Mouse (Mus musculus) testis, postnatal 14 days (tissue): ENCODE data around the gene Ccnc.
A peak's percentile ranks its signal among the peaks of the same experiment; 100 is the strongest.

Source experiments
- DNase-seq: peaks from one replicate; pipeline ENCODE4 v3.0.0; 2021; ENCODE audit warnings: low spot score

The Ccnc gene

GRCm38 (mm10) chr4:21727615-21728165, at the start of gene Ccnc:
Ccnc (plus strand) TSS chr4:21727701.
- DNase-seq = peak; percentile 92

- DNase-seq = no peak
These were observed 49.2 kb upstream of the Ccnc start for GRCm38 (mm10) chr4:21678101-21678974.

DNA sequence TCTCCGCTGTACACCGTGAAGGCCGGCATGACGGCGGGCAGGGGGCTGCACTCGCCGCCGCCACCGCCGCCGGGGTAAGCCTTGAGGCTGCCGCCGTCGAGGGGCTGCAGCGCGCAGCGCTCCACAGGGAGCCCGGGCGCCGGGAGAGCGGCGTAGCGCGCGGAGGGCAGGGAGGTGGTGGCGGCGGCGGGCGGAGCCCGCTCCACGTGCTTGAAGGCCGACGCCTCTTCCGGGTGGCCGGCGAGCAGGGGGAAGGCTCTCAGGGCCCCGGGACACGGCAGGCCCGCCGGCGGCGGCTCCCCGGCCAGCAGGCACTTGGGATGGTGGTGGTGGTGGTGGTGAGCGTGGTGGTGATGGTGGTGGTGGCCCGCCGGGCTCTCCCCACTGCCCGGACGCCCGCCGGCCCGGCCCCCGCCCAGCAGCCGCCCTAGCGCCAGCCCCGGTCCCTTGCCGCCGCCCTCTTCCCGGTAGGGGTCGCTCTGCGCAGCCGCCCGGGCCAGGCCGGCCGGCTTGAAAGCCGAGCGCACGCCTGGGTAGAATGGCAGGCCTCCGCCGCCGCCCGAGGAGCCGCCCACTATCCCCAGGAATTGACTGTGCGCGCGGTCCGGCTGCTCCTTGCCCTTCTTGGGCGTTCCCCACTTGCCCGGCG, 48.4 kb upstream of the Ccnc start:
- peak; percentile 60 for DNase-seq

DNA sequence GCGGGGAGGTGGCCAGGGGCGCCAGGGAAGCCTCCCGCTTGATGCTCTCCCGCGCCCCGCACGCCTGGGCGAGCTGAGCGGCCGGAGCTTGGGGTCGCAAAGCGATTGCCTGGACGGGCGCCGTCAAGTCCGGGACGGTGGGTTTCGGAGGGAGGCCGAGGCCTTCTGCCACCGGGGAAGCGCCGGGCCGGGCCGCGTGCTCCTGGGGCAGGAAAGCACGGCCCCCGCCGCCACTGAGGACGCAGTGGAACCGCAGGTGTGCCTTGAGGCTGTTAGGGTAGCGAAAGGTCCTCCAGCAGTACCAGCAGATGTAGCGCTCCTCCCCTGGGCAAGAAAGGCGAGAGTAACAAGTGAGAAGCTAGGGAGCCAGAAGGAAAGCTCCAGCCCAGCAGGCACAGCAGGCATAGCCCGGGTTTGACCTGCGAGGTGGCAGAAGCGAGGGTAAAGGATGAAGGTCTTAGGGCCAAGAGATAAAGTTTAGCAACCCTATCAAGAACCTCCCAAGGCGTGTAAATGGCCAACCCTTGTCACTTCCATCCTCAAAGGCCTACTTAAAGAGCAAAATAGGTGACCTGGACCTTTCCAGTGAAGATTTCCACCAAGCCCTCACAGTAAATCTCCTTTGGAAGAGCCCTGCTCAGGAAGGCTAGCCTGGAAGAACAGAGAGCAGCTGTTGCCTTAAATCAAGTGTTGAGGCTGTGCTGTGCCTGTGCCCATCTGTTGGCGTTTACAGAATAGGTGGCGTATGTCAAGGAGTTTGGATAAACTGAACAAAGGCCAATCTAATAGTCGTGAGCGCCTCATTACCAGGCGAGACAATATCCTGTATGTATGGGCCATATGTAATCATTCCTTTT, 47.6 kb upstream of the Ccnc start:
- no peak for DNase-seq

DNA sequence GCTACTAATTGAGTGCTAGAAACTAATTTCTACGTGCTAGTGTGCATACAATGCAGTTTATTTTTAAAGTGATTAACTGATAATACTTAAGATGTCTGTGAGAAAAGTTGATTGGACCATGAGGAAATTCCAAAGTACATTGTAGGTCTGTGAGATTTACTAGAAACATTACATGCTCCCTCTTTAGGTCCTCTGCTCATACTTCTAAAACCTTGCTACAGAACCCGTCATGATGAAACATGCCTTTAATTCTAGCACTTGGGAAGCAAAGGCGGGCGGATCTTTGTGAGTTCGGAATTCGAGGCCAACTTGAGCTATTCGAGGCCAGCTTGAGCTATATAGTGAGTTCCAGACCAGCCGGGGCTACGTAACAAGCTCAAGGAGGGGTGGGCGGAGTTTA, 46.5 kb upstream of the Ccnc start:
- DNase-seq = no peak

DNA sequence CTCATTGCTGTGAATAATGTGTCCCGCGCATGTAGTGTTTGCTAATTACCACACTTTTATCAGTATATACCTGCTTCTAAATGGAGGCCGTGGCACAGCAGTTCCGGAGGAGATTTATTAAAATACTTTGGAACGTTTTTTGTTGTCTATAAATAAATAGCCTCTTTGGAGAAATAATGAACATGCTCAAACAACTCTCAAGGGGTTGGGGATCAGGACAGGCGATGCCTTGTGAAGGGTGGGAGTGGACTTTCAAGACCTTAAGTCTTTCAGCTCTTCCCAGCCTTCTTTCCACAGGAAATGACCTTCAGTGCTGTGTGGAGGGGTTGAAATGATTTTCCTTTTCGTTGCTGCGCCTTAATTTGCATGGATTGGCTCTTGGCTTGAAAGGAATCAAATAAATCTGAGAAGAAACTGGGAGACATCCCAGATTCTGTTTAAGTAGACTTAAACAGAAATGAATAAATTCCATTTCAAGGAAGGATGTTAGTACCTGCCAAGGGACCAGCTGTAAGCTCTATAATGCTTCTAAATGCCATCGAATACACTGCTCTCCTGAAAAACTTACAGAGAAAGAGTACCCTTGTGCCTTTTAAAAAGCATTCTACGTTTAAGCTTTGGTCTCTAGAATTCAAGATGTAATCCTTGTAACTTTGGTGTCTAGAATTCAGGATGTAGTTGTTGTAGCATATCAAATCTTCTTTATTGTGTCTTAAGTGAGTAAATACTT, 44.9 kb upstream of the Ccnc start:
- DNase-seq = no peak

DNA sequence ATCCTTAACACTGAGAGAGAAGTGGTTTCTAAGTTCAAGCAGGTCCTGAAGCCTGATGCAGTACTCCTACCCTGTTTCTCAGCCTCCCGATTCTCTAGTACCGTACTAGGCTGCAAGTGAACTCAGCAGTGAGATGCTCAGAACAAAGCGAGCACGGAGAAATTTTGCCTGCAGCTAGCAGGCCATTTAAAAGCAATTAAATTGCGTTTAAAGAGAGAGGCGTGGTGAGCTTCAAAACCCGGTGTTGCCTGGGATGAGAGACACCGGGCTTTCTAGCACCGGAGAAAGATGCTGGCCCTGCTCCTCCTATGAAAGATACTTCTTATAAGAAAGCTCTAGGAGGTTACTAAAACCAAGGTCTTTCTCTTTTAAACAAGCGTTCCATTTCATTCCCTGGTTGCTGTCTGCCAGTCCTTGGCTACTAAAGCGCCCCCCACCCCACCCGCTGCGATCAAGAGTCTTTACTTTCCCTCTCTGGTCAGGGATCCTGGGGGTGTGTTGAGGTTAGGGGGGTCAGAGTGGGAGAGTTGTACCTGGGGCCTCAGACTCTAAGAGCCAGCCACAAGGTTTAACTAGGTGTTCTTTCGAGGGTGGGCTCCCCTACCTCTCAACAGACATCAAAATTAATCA, 43.0 kb upstream of the Ccnc start:
- no peak for DNase-seq

GRCm38 (mm10) chr4:21685595-21686091, 41.9 kb upstream of the Ccnc start, which contains the start of gene Prdm13:
Prdm13 (minus strand) TSS chr4:21685963.
- DNase-seq = no peak

- no peak for DNase-seq
These were observed 41.1 kb upstream of the Ccnc start for GRCm38 (mm10) chr4:21686416-21686815.

DNA sequence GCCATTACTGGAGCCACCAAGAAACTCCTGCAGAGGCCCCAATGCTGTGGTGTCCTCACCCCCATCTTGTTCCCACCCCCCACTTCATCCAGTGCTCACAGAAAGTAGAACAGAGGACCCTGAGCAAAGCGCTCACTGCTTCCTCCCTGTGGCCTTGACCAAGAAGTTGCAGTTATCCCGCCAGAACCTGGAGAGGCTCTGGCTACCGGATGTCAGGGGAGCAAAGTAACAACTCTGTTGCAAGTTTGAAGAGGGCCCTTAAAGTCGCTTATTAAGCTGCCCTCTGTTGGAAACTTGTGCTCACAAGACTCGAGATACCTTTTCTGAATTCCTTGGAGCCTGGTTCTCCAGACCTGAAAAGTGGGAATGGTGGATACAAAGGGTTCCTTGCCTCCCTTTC, 40.6 kb upstream of the Ccnc start:
- peak; percentile 46 for DNase-seq

- DNase-seq = peak; percentile 22
These were observed 39.5 kb upstream of the Ccnc start for GRCm38 (mm10) chr4:21687783-21688702.

DNA sequence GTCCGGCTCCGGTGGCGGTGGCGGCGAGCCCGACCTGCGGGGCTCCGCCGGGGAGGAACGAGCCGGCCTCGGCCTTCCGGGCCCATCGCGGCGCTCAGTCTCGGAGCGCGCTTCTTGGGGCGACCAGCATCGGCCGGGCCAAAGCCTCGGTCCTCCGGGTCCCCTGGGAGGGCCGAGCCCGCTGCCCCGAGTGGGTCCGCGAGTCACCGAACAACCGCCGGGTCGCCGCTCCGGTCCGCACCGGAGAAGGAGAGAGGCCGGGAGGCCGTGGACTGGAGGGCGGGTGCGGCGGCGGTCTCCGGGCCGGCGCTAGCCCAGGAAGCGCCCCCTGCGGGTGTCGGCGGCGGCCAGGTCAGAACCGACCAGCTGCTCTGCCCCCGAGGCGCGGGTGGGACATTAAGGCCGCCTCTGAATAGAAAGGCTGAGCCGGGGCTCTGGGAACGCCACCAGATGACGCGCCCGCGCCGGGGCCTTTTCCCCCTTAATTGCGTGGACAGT, 38.7 kb upstream of the Ccnc start:
- DNase-seq = peak; percentile 28

- no peak for DNase-seq
These were observed 38.0 kb upstream of the Ccnc start for GRCm38 (mm10) chr4:21689492-21689941.

- no peak for DNase-seq
These were observed 37.3 kb upstream of the Ccnc start for GRCm38 (mm10) chr4:21690221-21690620.

GRCm38 (mm10) chr4:21695638-21696254, 31.8 kb upstream of the Ccnc start:
- DNase-seq = no peak

DNA sequence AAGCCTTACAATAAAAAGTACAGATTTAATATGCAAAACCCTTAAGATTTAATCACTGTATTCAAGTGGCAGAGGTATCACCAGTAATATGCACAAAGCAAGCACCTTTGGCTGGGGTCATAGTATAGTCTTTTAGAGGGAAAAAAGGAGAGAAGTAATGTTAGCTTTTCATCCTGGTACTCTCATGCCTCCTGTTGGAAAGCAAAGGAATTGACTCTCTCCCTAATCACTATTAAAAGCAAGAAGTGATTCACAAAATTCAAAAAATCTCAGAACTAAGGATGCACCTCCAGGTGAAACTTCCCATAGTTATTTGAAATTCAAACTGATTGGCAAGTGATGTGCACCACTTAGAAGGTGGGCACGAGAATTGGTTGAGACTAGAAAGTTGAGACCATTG, 22.5 kb upstream of the Ccnc start:
- DNase-seq = no peak

DNA sequence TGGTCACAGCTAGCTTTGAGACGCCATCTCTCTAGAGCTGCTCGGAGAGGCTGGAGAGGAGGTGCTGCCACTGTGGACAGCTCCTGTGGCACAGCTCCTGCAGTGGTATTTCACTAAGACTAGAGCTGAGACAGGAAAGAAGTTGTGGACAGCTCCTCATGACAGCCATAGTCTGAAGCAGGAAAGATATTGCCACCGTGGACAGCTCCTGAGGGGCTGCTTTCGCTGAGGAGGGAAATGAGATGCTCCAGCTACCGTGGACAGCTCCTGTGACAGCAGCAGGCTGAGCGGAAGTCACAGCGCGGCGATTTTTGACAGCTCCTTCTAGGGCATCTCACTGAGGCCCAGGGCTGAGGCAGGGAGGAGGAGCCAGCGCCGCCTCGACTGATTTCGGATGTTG, 15.4 kb upstream of the Ccnc start:
- DNase-seq = peak; percentile 86

GRCm38 (mm10) chr4:21722752-21723334, 4.7 kb upstream of the Ccnc start:
- DNase-seq = no peak
